Mouse (Mus musculus) liver, embryonic 15.5 days (tissue): ENCODE results near the gene Ndn. TPM values are rescaled to one million over a fixed set of nuclear protein-coding genes. Genes with fewer than 3 reads are reported as not detected.

ENCODE experiments used
- ATAC-seq: fragments of 200-750 bp; cut with Nextera tagmentation; 2 replicates; pipeline ENCODE4 v1.8.0; 2017; ENCODE audit warnings: moderate number of reproducible peaks, mild to moderate bottlenecking, moderate library complexity; ENCODE audit not compliant: insufficient read depth
- H3K27ac ChIP-seq: fragments of 300-500 bp; sonication (generic); replicated peaks from 2 replicates; pipeline ENCODE4 v1.5.1; 2015; ENCODE audit warnings: mild to moderate bottlenecking, inconsistent platforms
- H3K27me3 ChIP-seq: fragments of 300-500 bp; sonication (generic); 2 replicates; pipeline ENCODE4 v1.6.1; 2015; ENCODE audit warnings: mild to moderate bottlenecking, inconsistent platforms
- H3K36me3 ChIP-seq: fragments of 300-500 bp; sonication (generic); replicated peaks from 2 replicates; pipeline ENCODE4 v1.6.1; 2015; ENCODE audit warnings: moderate library complexity, mild to moderate bottlenecking, inconsistent platforms
- H3K4me1 ChIP-seq: fragments of 300-500 bp; sonication (generic); replicated peaks from 2 replicates; pipeline ENCODE4 v1.6.1; 2015; ENCODE audit warnings: inconsistent platforms
- H3K4me2 ChIP-seq: fragments of 300-500 bp; sonication (generic); 2 replicates; pipeline ENCODE4 v1.6.1; 2015; ENCODE audit warnings: moderate library complexity, mild to moderate bottlenecking, inconsistent platforms
- H3K4me3 ChIP-seq: fragments of 300-500 bp; sonication (generic); replicated peaks from 2 replicates; pipeline ENCODE4 v1.5.1; 2015; ENCODE audit warnings: mild to moderate bottlenecking, inconsistent platforms
- H3K9ac ChIP-seq: fragments of 300-500 bp; sonication (generic); 2 replicates; pipeline ENCODE4 v1.6.1; 2015; ENCODE audit warnings: moderate library complexity, mild to moderate bottlenecking, inconsistent platforms
- H3K9me3 ChIP-seq: fragments of 300-500 bp; sonication (generic); replicated peaks from 2 replicates; pipeline ENCODE4 v1.6.1; 2016; ENCODE audit warnings: inconsistent platforms
- WGBS: fragments of 180-500 bp; shearing (Covaris S2); methylation state at CpG from one replicate; pipeline ENCODE4 v1.1.7; 2015; ENCODE audit warnings: mixed read lengths; ENCODE audit not compliant: insufficient replicate concordance; 5-methylcytosine and 5-hydroxymethylcytosine counted together
- polyA plus RNA-seq: library from polyadenylated mRNA; unstranded; fragments of >200 nt; fragmentation: Nextera tagmentation; extraction: Ambion mirVana; gene quantifications from 2 replicates; pipeline ENCODE4 v1.2.1, GENCODE M21; 2015

Gene Ndn
- polyA plus RNA-seq, 1 experiment from 2014 or later = 6.2 TPM

GRCm38 (mm10) chr7:62376510-62377304, 30.3 kb downstream of the Ndn start, which contains the start of gene Magel2:
Gene Magel2 (plus strand): TSS chr7:62377010.
- H3K36me3 ChIP-seq = no peaks in the 10 kb centered on the region
- 0 out of 2 replicates have a peak, but pooled peaks cover 7% of the 10 kb centered on the region for H3K27me3 ChIP-seq
- H3K4me1 ChIP-seq = no peaks in the 10 kb centered on the region
- no peak within 1 kb of the TSS for H3K4me3 ChIP-seq
- no peak within 1 kb of the TSS for H3K27ac ChIP-seq
- H3K4me2 ChIP-seq = no peak within 1 kb of the TSS; the same call in 1 of the 2 replicates
- H3K9ac ChIP-seq = no peak within 1 kb of the TSS
- 18% methylated on average over 31 of the region's 31 CpGs for WGBS
- no peaks in the 10 kb centered on the region for H3K9me3 ChIP-seq
- ATAC-seq = no peak

GRCm38 (mm10) chr7:62377313-62377712, 30.9 kb downstream of the Ndn start:
- WGBS = 32% methylated on average over 14 of the region's 14 CpGs
- ATAC-seq = no peak

GRCm38 (mm10) chr7:62378529-62378928, 32.2 kb downstream of the Ndn start:
- 68% methylated on average over 9 of the region's 9 CpGs for WGBS
- H3K27ac ChIP-seq = no peak overlapping the region
- ATAC-seq = no peak

More at GRCm38 (mm10) chr7:62377313-62377712, 30.9 kb downstream of the Ndn start:
- no peak overlapping the region for H3K27ac ChIP-seq
- H3K36me3 ChIP-seq = no peaks in the 10 kb centered on the region
- H3K4me3 ChIP-seq = no peak overlapping the region
- no peaks in the 10 kb centered on the region for H3K9me3 ChIP-seq
- H3K9ac ChIP-seq = no peak overlapping the region
- no peak overlapping the region; the same call in 1 of the 2 replicates for H3K4me2 ChIP-seq
- 0 out of 2 replicates have a peak, but pooled peaks cover 7% of the 10 kb centered on the region for H3K27me3 ChIP-seq
- no peaks in the 10 kb centered on the region for H3K4me1 ChIP-seq

GRCm38 (mm10) chr7:62382391-62382790, 36.0 kb downstream of the Ndn start:
- Histone ChIP-seq H3K9ac (no peak overlapping the region), H3K4me3 (no peak overlapping the region), H3K27me3 (0 out of 2 replicates have a peak, but pooled peaks cover under 1% of the 10 kb centered on the region), H3K36me3 (no peaks in the 10 kb centered on the region), H3K27ac (no peak overlapping the region), H3K9me3 (no peaks in the 10 kb centered on the region), H3K4me1 (no peaks in the 10 kb centered on the region), H3K4me2 (no peak overlapping the region)
- 3% methylated on average over 2 of the region's 2 CpGs for WGBS
- ATAC-seq = no peak

More at GRCm38 (mm10) chr7:62378529-62378928, 32.2 kb downstream of the Ndn start:
- no peaks in the 10 kb centered on the region for H3K4me1 ChIP-seq
- H3K4me3 ChIP-seq = no peak overlapping the region
- no peak overlapping the region for H3K4me2 ChIP-seq
- H3K9ac ChIP-seq = no peak overlapping the region
- H3K27me3 ChIP-seq = 0 out of 2 replicates have a peak, but pooled peaks cover 7% of the 10 kb centered on the region
- no peaks in the 10 kb centered on the region for H3K9me3 ChIP-seq
- H3K36me3 ChIP-seq = no peaks in the 10 kb centered on the region

- Histone ChIP-seq H3K36me3 (no peaks in the 10 kb centered on the region), H3K4me1 (no peaks in the 10 kb centered on the region), H3K9ac (no peak overlapping the region), H3K27me3 (no peaks in the 10 kb centered on the region), H3K27ac (no peak overlapping the region), H3K4me2 (no peak overlapping the region), H3K4me3 (no peak overlapping the region), H3K9me3 (no peaks in the 10 kb centered on the region)
- WGBS = 37% methylated on average over 4 of the region's 4 CpGs
- no peak for ATAC-seq
These were observed 41.9 kb downstream of the Ndn start for GRCm38 (mm10) chr7:62388291-62388690.

GRCm38 (mm10) chr7:62392202-62392601, 45.8 kb downstream of the Ndn start:
- WGBS = 35% methylated on average over 1 of the region's 1 CpGs
- H3K9ac ChIP-seq = no peak overlapping the region

More at GRCm38 (mm10) chr7:62392202-62392601, 45.8 kb downstream of the Ndn start:
- Histone ChIP-seq H3K4me2 (no peak overlapping the region), H3K36me3 (no peaks in the 10 kb centered on the region), H3K4me3 (no peak overlapping the region), H3K27ac (no peak overlapping the region), H3K27me3 (no peaks in the 10 kb centered on the region), H3K9me3 (no peaks in the 10 kb centered on the region), H3K4me1 (no peaks in the 10 kb centered on the region)
- ATAC-seq = no peak

Other genes with a start within 250 kb of the Ndn start
- gene Magel2, start 30.4 kb downstream of the Ndn start, polyA plus RNA-seq = 0.07 and 0.15 TPM in 2 replicates
- 0.31 and 0.48 TPM in 2 replicates for gene Mkrn3, start 73.6 kb downstream of the Ndn start, polyA plus RNA-seq
- 1.6 and 1.7 TPM in 2 replicates for gene Peg12, start 117.9 kb downstream of the Ndn start, polyA plus RNA-seq